Mouse (Mus musculus): ENCODE measurements at regions not wholly inside any gene's neighbourhood (a gene's known extent, or its start where the extent isn't known, plus 50 kb on each side); places are given as distances from the start of the nearest gene placed in this dataset.

DNA sequence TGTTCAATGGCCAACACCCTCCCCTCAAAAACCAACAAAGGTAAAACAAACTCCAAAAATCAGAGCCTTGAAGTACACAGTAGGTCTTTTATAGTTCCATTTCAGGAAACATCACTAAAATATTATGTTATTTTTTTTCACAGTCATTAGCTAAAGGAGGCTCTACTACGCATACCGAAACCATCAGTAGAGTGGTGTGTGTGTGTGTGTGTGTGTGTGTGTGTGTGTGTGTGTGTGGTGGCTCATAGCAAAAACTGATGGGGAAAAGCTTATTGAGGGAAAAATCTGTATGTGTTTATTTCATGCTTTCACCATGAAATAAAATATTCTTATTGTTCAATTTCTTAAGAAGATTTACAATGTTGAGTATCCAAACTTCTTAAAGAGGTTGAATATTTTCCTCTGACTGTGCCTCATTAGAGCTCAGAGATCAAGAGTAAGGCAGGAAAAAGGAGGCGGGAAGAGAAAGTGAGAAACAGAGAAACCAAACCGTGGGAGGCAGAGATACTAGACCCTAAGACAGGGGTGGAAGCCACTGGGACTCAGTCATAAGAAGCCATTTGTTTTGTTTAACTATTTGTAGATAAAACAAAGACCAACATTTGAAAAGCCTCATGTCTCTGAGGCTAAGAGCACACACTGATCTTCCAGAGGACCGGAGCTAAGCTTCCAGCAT is 159.6 kb downstream of the Icos start:
- no peak overlapping the region for H3K4me3 ChIP-seq (replicated peaks)
- no peak for ATAC-seq (ENCODE audit: insufficient read depth)
- no peaks in the 10 kb centered on the region; the same call in 1 of the 2 replicates for H3K27me3 ChIP-seq
- H3K9ac ChIP-seq: no peak overlapping the region
- H3K27ac ChIP-seq (replicated peaks): no peak overlapping the region
- no peaks in the 10 kb centered on the region for H3K9me3 ChIP-seq (replicated peaks)
- no peaks in the 10 kb centered on the region for H3K36me3 ChIP-seq (replicated peaks)
- no peaks in the 10 kb centered on the region for H3K4me1 ChIP-seq (replicated peaks)
- 57% methylated on average over 5 of the region's 5 CpGs for WGBS (ENCODE audit: insufficient replicate concordance)
- H3K4me2 ChIP-seq: no peak overlapping the region

DNA sequence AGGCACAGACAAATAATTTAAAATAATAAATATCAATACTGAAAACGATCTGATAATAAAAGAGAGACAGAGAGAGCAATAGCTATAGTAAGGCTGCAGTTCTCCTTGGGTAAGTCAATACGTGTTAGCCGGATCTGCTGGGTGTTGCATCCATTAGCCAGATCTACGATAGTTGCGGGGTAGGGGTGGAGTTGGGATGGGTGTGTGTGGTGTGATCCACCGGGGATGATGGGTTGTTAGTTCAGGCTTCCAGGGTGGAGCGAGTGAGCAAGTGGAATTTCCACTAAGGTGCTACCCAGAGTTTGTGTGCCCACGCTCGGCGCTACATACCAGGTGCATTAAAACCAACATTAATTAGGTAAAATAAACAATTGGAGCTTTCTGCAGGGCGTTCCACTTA is 160.2 kb downstream of the Icos start:
- ATAC-seq (ENCODE audit: insufficient read depth): no peak
- no peaks in the 10 kb centered on the region; the same call in 1 of the 2 replicates for H3K27me3 ChIP-seq
- 67% methylated on average over 11 of the region's 11 CpGs for WGBS (ENCODE audit: insufficient replicate concordance)

DNA sequence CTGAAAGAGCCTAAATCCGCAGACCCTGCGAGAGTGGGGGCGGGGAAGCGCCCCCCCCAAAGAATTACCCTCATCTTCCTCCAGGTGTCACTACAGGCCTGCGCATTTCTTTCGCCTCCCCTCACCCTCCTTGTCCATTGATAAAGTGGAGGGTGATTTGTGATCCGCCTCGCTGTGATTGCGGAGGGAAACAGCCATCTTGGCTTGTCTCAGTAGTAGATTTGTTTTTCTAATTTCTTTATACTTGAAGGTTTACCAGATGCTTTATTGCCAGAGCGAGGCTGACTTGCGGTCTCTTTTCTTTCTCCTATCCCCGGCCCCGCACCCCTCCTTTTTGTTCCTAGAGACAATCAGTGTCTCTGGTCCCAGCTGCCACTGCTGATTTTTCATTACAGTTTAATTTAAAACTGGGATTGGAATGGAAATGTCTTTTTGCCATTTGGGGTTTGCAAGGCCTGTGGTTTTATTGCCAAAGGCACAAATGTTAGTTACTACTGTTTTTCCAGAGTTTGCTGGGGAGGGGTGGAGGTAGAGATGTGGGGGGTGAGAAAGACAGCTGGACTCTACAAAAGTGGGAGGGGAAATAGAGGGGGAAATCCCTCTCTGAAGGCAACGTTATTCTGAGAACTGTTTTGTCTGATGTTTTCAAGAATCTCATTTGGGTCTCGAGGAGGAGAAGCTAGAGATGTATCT is 161.7 kb downstream of the Icos start:
- no peak overlapping the region for H3K27ac ChIP-seq (replicated peaks)
- no peaks in the 10 kb centered on the region for H3K9me3 ChIP-seq (replicated peaks)
- ATAC-seq (ENCODE audit: insufficient read depth): no peak
- H3K9ac ChIP-seq: no peak overlapping the region
- H3K4me2 ChIP-seq: no peak overlapping the region
- no peaks in the 10 kb centered on the region for H3K36me3 ChIP-seq (replicated peaks)
- 17% methylated on average over 15 of the region's 15 CpGs for WGBS (ENCODE audit: insufficient replicate concordance)
- H3K27me3 ChIP-seq: no peaks in the 10 kb centered on the region; the same call in 1 of the 2 replicates
- no peak overlapping the region for H3K4me3 ChIP-seq (replicated peaks)
- H3K4me1 ChIP-seq (replicated peaks): no peaks in the 10 kb centered on the region

More for the DNA sequence above, 160.2 kb downstream of the Icos start:
- Histone ChIP-seq H3K9ac (no peak overlapping the region), H3K4me2 (no peak overlapping the region), H3K4me1 (replicated peaks) (no peaks in the 10 kb centered on the region), H3K27ac (replicated peaks) (no peak overlapping the region), H3K36me3 (replicated peaks) (no peaks in the 10 kb centered on the region), H3K9me3 (replicated peaks) (no peaks in the 10 kb centered on the region), H3K4me3 (replicated peaks) (no peak overlapping the region)

DNA sequence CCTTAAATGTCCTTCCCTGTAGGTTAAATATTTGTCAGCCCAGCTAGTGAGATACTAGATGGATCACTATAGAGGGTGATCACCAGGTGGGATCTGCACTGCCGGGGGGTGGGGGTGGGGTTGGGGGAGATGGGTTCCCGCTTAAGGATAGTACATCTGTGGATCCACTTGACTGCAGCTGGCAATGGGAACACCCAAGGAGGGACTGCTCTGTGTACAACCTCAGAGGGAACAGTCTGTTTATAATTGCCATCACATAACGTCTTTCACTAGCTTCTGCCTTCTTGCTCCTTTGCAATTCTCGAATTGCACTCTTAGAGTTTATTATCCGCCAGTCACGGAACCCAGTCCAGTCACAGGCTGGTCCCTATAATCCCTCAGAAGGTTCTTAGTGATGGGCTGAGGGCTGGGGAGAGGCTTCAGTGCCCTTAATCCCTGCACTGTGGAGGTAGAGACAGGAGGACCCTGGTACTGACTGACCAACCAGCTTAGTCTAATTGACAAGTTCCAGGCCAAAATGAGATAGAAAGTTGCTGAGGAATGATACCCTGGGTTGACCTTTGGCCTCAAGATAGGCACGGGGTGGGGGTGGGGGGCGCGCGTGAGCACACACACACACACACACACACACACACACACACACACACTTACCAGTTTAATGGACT is 162.4 kb downstream of the Icos start:
- ATAC-seq (ENCODE audit: insufficient read depth): no peak
- Histone ChIP-seq H3K27me3 (no peaks in the 10 kb centered on the region; the same call in 1 of the 2 replicates), H3K36me3 (replicated peaks) (no peaks in the 10 kb centered on the region), H3K4me1 (replicated peaks) (no peaks in the 10 kb centered on the region), H3K9ac (no peak overlapping the region), H3K4me3 (replicated peaks) (no peak overlapping the region), H3K27ac (replicated peaks) (no peak overlapping the region), H3K4me2 (no peak overlapping the region), H3K9me3 (replicated peaks) (no peaks in the 10 kb centered on the region)
- WGBS (ENCODE audit: insufficient replicate concordance): 50% methylated on average over 10 of the region's 10 CpGs

- Histone ChIP-seq H3K36me3 (replicated peaks) (no peaks in the 10 kb centered on the region), H3K9me3 (replicated peaks) (no peaks in the 10 kb centered on the region), H3K27ac (replicated peaks) (no peak overlapping the region), H3K4me1 (replicated peaks) (no peaks in the 10 kb centered on the region), H3K4me3 (replicated peaks) (no peak overlapping the region), H3K27me3 (no peaks in the 10 kb centered on the region; the same call in 1 of the 2 replicates), H3K9ac (no peak overlapping the region), H3K4me2 (no peak overlapping the region)
- ATAC-seq (ENCODE audit: insufficient read depth): no peak; the same call in 1 of the 2 replicates
- 30% methylated on average over 9 of the region's 9 CpGs for WGBS (ENCODE audit: insufficient replicate concordance)
Observed at GRCm38 (mm10) chr1:61140870-61141591, 163.3 kb downstream of the Icos start.

DNA sequence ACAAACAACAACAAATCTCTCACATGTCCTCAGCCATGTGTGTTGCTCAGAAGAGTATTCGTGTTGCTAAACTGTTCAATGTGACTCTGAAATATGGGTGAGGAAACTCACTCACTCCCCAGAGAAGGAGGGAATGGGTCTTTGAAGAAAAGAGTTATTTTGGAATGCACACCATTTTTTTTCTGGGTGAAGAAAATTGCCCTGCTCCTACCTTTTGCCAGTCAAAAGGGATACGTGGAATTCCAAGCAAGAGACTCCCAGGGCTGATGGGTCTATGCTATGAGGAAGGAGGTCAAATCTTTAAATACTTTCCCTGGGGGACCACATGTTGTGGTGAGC is 163.8 kb downstream of the Icos start:
- no peak overlapping the region for H3K4me3 ChIP-seq (replicated peaks)
- no peaks in the 10 kb centered on the region; the same call in 1 of the 2 replicates for H3K27me3 ChIP-seq
- H3K36me3 ChIP-seq (replicated peaks): no peaks in the 10 kb centered on the region
- no peak overlapping the region for H3K9ac ChIP-seq
- WGBS (ENCODE audit: insufficient replicate concordance): 18% methylated on average over 2 of the region's 2 CpGs
- no peak overlapping the region for H3K27ac ChIP-seq (replicated peaks)
- H3K4me2 ChIP-seq: no peak overlapping the region
- H3K4me1 ChIP-seq (replicated peaks): no peaks in the 10 kb centered on the region
- ATAC-seq (ENCODE audit: insufficient read depth): no peak
- H3K9me3 ChIP-seq (replicated peaks): no peaks in the 10 kb centered on the region

DNA sequence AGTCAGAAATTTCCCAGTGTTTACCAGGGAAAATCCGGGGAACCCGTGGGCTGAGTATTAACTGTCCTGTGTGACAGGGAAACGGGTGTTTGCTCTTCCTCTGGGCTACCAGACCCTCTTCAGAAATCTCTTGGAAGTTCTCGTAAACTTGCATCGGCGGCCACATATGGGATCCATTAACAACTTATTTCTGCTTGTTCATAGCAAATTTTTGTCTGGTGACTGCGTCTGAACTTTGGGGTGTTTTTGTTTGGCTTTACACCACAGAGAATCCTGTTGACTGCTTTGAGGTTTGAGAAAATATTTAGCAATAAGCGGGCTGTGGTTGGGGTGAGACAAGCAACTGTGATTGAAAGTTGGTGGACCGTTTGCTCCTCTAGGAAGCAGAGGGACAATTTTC is 164.2 kb downstream of the Icos start:
- Histone ChIP-seq H3K4me1 (replicated peaks) (no peaks in the 10 kb centered on the region), H3K27ac (replicated peaks) (no peak overlapping the region), H3K4me2 (no peak overlapping the region), H3K4me3 (replicated peaks) (no peak overlapping the region), H3K9me3 (replicated peaks) (no peaks in the 10 kb centered on the region), H3K27me3 (no peaks in the 10 kb centered on the region; the same call in 1 of the 2 replicates), H3K9ac (no peak overlapping the region), H3K36me3 (replicated peaks) (no peaks in the 10 kb centered on the region)
- 35% methylated on average over 9 of the region's 9 CpGs for WGBS (ENCODE audit: insufficient replicate concordance)
- no peak for ATAC-seq (ENCODE audit: insufficient read depth)

DNA sequence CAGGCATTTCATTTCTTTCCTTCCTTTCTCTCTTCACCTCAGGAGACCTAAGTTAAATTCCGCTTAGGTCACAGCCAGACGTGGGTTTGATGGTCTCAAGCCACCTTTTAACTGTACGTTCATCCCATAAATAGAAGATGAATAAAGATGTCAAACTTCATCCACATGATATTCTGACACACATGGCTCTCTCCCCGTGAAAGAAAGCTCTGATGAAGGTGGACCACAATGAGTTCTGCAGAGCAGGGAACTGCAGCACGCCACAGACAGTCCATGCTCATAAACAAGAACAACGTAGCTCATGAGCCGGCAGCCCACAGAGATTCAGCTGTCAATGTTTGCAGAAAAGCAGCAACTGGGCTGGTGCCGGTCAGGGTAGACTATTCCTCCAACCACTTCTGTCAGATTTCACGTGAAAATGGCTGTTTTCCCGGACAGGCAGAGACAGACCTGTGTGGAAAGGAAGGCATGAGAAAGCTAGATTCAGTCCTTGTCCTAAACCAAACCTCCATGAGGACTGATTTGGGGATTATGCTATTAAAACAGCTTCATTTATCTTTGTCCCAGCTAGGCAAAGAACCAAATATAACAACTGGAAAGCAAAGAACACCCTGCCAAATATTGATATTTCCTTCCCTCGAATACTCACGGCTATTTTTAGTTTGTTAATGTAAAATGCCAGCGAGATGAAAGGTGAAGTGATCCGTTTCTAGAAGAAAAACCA is 165.5 kb downstream of the Icos start:
- Histone ChIP-seq H3K9me3 (replicated peaks) (no peaks in the 10 kb centered on the region), H3K4me2 (no peak overlapping the region), H3K9ac (no peak overlapping the region), H3K4me1 (replicated peaks) (no peaks in the 10 kb centered on the region), H3K4me3 (replicated peaks) (no peak overlapping the region), H3K36me3 (replicated peaks) (no peaks in the 10 kb centered on the region), H3K27me3 (no peaks in the 10 kb centered on the region; the same call in 1 of the 2 replicates), H3K27ac (replicated peaks) (no peak overlapping the region)
- WGBS (ENCODE audit: insufficient replicate concordance): 34% methylated on average over 14 of the region's 14 CpGs
- no peak for ATAC-seq (ENCODE audit: insufficient read depth)

GRCm38 (mm10) chr1:61143754-61144066 is 166.0 kb downstream of the Icos start:
- Histone ChIP-seq H3K27me3 (no peaks in the 10 kb centered on the region; the same call in 1 of the 2 replicates), H3K9me3 (replicated peaks) (no peaks in the 10 kb centered on the region), H3K27ac (replicated peaks) (no peak overlapping the region), H3K36me3 (replicated peaks) (no peaks in the 10 kb centered on the region), H3K4me1 (replicated peaks) (no peaks in the 10 kb centered on the region), H3K9ac (no peak overlapping the region), H3K4me2 (no peak overlapping the region), H3K4me3 (replicated peaks) (no peak overlapping the region)
- WGBS (ENCODE audit: insufficient replicate concordance): 59% methylated on average over 8 of the region's 8 CpGs
- ATAC-seq (ENCODE audit: insufficient read depth): no peak

DNA sequence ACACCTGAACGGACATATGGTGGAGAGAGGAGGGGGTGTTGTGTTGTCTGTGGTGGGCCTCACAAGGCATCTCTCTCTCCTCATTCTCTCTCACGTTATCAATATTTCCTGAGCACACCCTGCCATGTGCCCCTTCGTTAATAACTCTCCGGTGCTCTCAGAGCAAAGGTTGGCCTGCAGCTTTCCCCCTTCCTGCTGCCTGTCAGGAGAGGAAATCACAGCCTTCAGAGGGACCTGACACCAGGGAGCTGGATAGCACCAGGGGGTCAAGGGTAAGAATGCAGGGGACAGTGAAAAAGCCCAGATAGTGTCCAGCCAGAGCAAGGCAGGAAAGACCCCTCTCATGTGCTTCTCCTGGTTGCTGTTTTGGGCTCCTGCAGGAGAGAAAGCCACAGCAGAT is 167.3 kb downstream of the Icos start:
- Histone ChIP-seq H3K4me1 (replicated peaks) (no peaks in the 10 kb centered on the region), H3K9ac (no peak overlapping the region), H3K27me3 (no peaks in the 10 kb centered on the region), H3K9me3 (replicated peaks) (no peaks in the 10 kb centered on the region), H3K4me2 (no peak overlapping the region), H3K27ac (replicated peaks) (no peak overlapping the region), H3K36me3 (replicated peaks) (no peaks in the 10 kb centered on the region), H3K4me3 (replicated peaks) (no peak overlapping the region)
- no peak for ATAC-seq (ENCODE audit: insufficient read depth)
- 36% methylated on average over 4 of the region's 4 CpGs for WGBS (ENCODE audit: insufficient replicate concordance)

Data from liver, embryonic 15.5 days (tissue).